Mouse (Mus musculus) thymus, postnatal 4 days (tissue): ENCODE measurements around the gene Pdf.
"Not testable (repeated sequence)": the region's sequence is repeated elsewhere in the genome, so short reads cannot be mapped to it uniquely, and the experiment has no call there.

Experiments
- DNase-seq: peaks from one replicate; pipeline ENCODE4 v3.0.0; 2021

Gene Pdf

GRCm38 (mm10) chr8:107035641-107036040, 12.8 kb downstream of the Pdf start:
- no peak for DNase-seq

GRCm38 (mm10) chr8:107033609-107034008, 14.8 kb downstream of the Pdf start:
- not testable (repeated sequence) for DNase-seq

GRCm38 (mm10) chr8:107031577-107032090, 16.8 kb downstream of the Pdf start:
- no peak for DNase-seq

GRCm38 (mm10) chr8:107030650-107031576, 17.5 kb downstream of the Pdf start, which contains the start of gene Vps4a:
Gene Vps4a, plus strand, starts transcription at chr8:107031222.
- DNase-seq: peak; percentile 98

- no peak for DNase-seq
These were observed 18.4 kb downstream of the Pdf start for GRCm38 (mm10) chr8:107030058-107030457.

- DNase-seq: no peak
These were observed 19.1 kb downstream of the Pdf start for GRCm38 (mm10) chr8:107029310-107029709.

- no peak for DNase-seq
These were observed 24.9 kb downstream of the Pdf start for GRCm38 (mm10) chr8:107023479-107023878.

- no peak for DNase-seq
These were observed 33.5 kb downstream of the Pdf start for GRCm38 (mm10) chr8:107014915-107015314.

GRCm38 (mm10) chr8:107012666-107013065, 35.7 kb downstream of the Pdf start:
- no peak for DNase-seq

GRCm38 (mm10) chr8:107007795-107008194, 40.6 kb downstream of the Pdf start:
- no peak for DNase-seq

GRCm38 (mm10) chr8:107002532-107002931, 45.9 kb downstream of the Pdf start:
- DNase-seq: peak; percentile 95

GRCm38 (mm10) chr8:106999068-106999467, 49.3 kb downstream of the Pdf start:
- DNase-seq: no peak

- DNase-seq: no peak
These were observed 51.0 kb downstream of the Pdf start for GRCm38 (mm10) chr8:106997416-106997815.

- DNase-seq: peak; percentile 20
These were observed 52.1 kb downstream of the Pdf start for GRCm38 (mm10) chr8:106996339-106996738.
